Mouse (Mus musculus) hindbrain, embryonic 11.5 days (tissue): ENCODE data around the gene Rnf43. TPM values are rescaled to one million over a fixed set of nuclear protein-coding genes. Genes with fewer than 3 reads are reported as not detected.

Experiments
- ATAC-seq: fragments of 200-750 bp; cut with Nextera tagmentation; 2 replicates; pipeline ENCODE4 v1.8.0; 2017; ENCODE audit warnings: mild to moderate bottlenecking, moderate TSS enrichment, moderate library complexity; ENCODE audit not compliant: low FRiP score
- DNase-seq: peaks from one replicate; pipeline ENCODE4 v3.0.0-alpha.2; 2015; ENCODE audit warnings: low spot score
- H3K27ac ChIP-seq: fragments of 300-500 bp; sonication (generic); 2 replicates; pipeline ENCODE4 v1.5.1; 2014; ENCODE audit warnings: mild to moderate bottlenecking, low read depth, low read length
- H3K27me3 ChIP-seq: fragments of 300-500 bp; sonication (generic); 2 replicates; pipeline ENCODE4 v1.6.1; 2014; ENCODE audit warnings: mild to moderate bottlenecking, low read length, moderate library complexity, mixed read lengths; ENCODE audit not compliant: control insufficient read depth, insufficient read depth
- H3K36me3 ChIP-seq: fragments of 300-500 bp; sonication (generic); 2 replicates; pipeline ENCODE4 v1.6.1; 2014; ENCODE audit warnings: mild to moderate bottlenecking, low read length, moderate library complexity, mixed read lengths; ENCODE audit not compliant: control insufficient read depth, insufficient read depth
- H3K4me1 ChIP-seq: fragments of 300-500 bp; sonication (generic); replicated peaks from 2 replicates; pipeline ENCODE4 v1.6.1; 2014; ENCODE audit warnings: low read length, mixed read lengths; ENCODE audit not compliant: control insufficient read depth, insufficient read depth
- H3K4me2 ChIP-seq: fragments of 300-500 bp; sonication (generic); replicated peaks from 2 replicates; pipeline ENCODE4 v1.6.1; 2014; ENCODE audit warnings: mild to moderate bottlenecking, low read depth, low read length
- H3K4me3 ChIP-seq: fragments of 300-500 bp; sonication (generic); 2 replicates; pipeline ENCODE4 v1.5.1; 2014; ENCODE audit warnings: low read depth, low read length
- H3K9ac ChIP-seq: fragments of 300-500 bp; sonication (generic); 2 replicates; pipeline ENCODE4 v1.6.1; 2014; ENCODE audit warnings: low read depth, low read length
- H3K9me3 ChIP-seq: fragments of 300-500 bp; sonication (generic); 2 replicates; pipeline ENCODE4 v1.6.1; 2016; ENCODE audit warnings: low read length; ENCODE audit not compliant: control insufficient read depth
- WGBS: fragments of 180-500 bp; shearing (Covaris S2); extraction: QIAGEN DNeasy Blood & Tissue Kit; methylation state at CpG from one replicate; pipeline ENCODE4 v1.1.7; 2014; 5-methylcytosine and 5-hydroxymethylcytosine counted together
- polyA plus RNA-seq: library from polyadenylated mRNA; unstranded; fragments of >200 nt; fragmentation: Nextera tagmentation; extraction: Ambion mirVana; gene quantifications from 2 replicates; pipeline ENCODE4 v1.2.1, GENCODE M21; 2014

Rnf43 gene
- polyA plus RNA-seq, 1 experiment from 2014 or later = 1.5 TPM

DNA sequence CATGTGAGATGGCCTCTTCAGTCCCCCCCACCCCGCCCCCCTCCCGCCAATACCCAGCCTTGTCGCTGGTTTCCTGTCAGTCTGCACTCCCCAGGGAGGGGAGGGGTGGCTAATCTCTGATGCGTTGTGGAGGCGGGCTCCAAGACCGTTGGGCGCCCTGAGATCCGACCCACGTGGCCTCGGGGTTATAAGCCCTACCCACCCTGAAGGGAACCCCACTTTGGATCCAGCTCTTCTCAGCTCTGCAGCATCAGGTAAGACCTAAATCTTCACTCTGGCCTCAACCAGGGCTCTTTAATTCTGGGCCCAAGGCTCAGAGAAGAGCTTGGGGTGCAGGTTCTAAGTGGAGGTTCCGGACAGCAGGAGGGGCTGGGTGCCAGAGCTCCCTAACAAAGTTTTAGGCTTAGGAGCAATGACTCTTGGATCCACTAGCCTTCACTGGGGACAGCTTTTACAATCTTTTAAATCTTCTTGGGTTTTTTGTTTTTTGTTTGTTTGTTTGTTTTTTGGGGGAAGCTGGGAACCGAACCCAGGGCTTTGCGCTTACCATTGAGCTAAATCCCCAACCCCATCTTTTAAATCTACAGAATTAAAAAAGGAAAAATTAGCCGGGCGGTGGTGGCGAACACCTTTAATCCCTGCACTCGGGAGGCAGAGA, 93.0 kb downstream of the Rnf43 start:
- no peak for ATAC-seq
- Histone ChIP-seq H3K4me2 (no peak overlapping the region), H3K27me3 (peaks cover 2% of the 10 kb centered on the region), H3K9ac (no peak overlapping the region), H3K4me1 (no peaks in the 10 kb centered on the region), H3K27ac (no peak overlapping the region), H3K4me3 (no peak overlapping the region), H3K9me3 (no peaks in the 10 kb centered on the region), H3K36me3 (no peaks in the 10 kb centered on the region)
- 73% methylated on average over 17 of the region's 17 CpGs for WGBS
- DNase-seq = no peak

GRCm38 (mm10) chr11:87756251-87756820, 93.8 kb downstream of the Rnf43 start:
- Histone ChIP-seq H3K4me2 (no peak overlapping the region), H3K27me3 (peaks cover 8% of the 10 kb centered on the region), H3K36me3 (no peaks in the 10 kb centered on the region), H3K9ac (no peak overlapping the region), H3K4me1 (no peaks in the 10 kb centered on the region), H3K9me3 (no peaks in the 10 kb centered on the region), H3K27ac (no peak overlapping the region), H3K4me3 (no peak overlapping the region)
- DNase-seq (no peak), ATAC-seq (no peak)
- 89% methylated on average over 15 of the region's 15 CpGs for WGBS

GRCm38 (mm10) chr11:87757001-87757954, 94.8 kb downstream of the Rnf43 start:
- ATAC-seq = no peak
- DNase-seq = no peak
- peaks cover 17% of the 10 kb centered on the region for H3K27me3 ChIP-seq
- no peaks in the 10 kb centered on the region for H3K9me3 ChIP-seq
- no peak overlapping the region for H3K9ac ChIP-seq
- no peaks in the 10 kb centered on the region for H3K36me3 ChIP-seq
- H3K4me2 ChIP-seq = no peak overlapping the region
- H3K4me1 ChIP-seq = no peaks in the 10 kb centered on the region
- no peak overlapping the region for H3K27ac ChIP-seq
- 85% methylated on average over 25 of the region's 25 CpGs for WGBS
- no peak overlapping the region for H3K4me3 ChIP-seq

GRCm38 (mm10) chr11:87758161-87758911, 95.8 kb downstream of the Rnf43 start:
- DNase-seq (no peak), ATAC-seq (no peak)
- 83% methylated on average over 7 of the region's 7 CpGs for WGBS
- H3K9ac ChIP-seq = no peak overlapping the region
- no peaks in the 10 kb centered on the region for H3K36me3 ChIP-seq
- H3K9me3 ChIP-seq = no peaks in the 10 kb centered on the region
- peaks cover 2% of the 10 kb centered on the region; the same call in 1 of the 2 replicates for H3K4me1 ChIP-seq
- H3K4me2 ChIP-seq = no peak overlapping the region
- H3K27me3 ChIP-seq = peaks cover 27% of the 10 kb centered on the region
- H3K27ac ChIP-seq = no peak overlapping the region
- no peak overlapping the region for H3K4me3 ChIP-seq

- Histone ChIP-seq H3K9me3 (no peaks in the 10 kb centered on the region), H3K4me2 (no peak overlapping the region), H3K4me1 (peaks cover 6% of the 10 kb centered on the region), H3K9ac (no peak overlapping the region), H3K27ac (no peak overlapping the region), H3K27me3 (peaks cover 33% of the 10 kb centered on the region), H3K36me3 (no peaks in the 10 kb centered on the region), H3K4me3 (no peak overlapping the region)
- no peak for ATAC-seq
- WGBS = 76% methylated on average over 4 of the region's 4 CpGs
- DNase-seq = no peak
Measured at GRCm38 (mm10) chr11:87758957-87759608, 96.6 kb downstream of the Rnf43 start.

GRCm38 (mm10) chr11:87759609-87760005, 97.1 kb downstream of the Rnf43 start:
- H3K27ac ChIP-seq = no peak overlapping the region

DNA sequence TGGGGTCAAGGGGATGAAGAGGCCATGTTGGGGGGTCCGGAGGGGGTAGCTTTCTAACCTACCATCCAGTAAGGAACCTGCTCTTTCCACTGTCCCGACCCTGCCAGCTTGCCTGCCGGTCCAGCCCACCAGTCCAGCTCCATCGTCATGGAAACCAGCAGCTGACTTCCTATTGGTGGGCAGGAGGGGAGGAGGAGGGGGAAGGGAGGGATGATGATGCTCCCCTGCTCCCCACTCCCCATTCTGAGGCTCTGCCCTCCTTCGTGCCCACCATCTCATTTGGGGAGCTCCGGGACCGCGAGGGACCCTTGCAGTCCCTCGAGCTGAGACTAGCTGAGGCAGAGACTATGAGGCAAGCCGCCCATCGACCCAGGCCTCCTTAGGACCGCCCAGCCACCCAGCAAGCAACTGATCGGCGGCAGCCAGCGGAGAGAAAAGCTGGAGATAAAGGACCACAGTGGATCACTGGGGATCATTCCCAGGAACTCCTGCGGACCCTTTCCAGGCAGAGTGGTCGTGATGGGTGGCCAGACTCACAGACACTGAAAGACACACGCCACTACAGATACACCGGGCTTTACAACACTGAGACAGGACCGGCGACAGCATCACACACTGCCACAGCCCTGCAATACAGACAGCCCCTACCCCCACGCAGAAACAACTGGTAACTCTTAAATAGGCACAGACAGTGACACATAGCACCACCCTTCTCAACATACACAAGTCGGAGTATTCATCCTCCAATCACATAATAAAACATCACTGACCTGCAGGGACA, 98.0 kb downstream of the Rnf43 start, which contains the start of gene Tspoap1:
Tspoap1 (plus strand) TSS at position 241 of the 781 bp plus-strand sequence.
- Histone ChIP-seq H3K27me3 (peaks cover 44% of the 10 kb centered on the region), H3K27ac (0 out of 2 replicates have a peak within 1 kb of the TSS, but pooled peaks have one; percentile 59), H3K36me3 (no peaks in the 10 kb centered on the region), H3K9ac (peak within 1 kb of the TSS; percentile 50; the same call in 1 of the 2 replicates), H3K9me3 (no peaks in the 10 kb centered on the region), H3K4me3 (peak within 1 kb of the TSS; percentile 36), H3K4me1 (peaks cover 6% of the 10 kb centered on the region), H3K4me2 (peak within 1 kb of the TSS; percentile 41)
- DNase-seq (peak; percentile 78), ATAC-seq (peak; percentile 72)
- WGBS = 8% methylated on average over 23 of the region's 23 CpGs

More at GRCm38 (mm10) chr11:87759609-87760005, 97.1 kb downstream of the Rnf43 start:
- H3K27me3 ChIP-seq = peaks cover 36% of the 10 kb centered on the region
- no peak overlapping the region for H3K9ac ChIP-seq
- ATAC-seq = no peak
- H3K4me3 ChIP-seq = no peak overlapping the region
- H3K4me1 ChIP-seq = peaks cover 6% of the 10 kb centered on the region
- peak; percentile 34 for DNase-seq
- no peaks in the 10 kb centered on the region for H3K9me3 ChIP-seq
- WGBS = 6% methylated on average over 3 of the region's 3 CpGs
- H3K4me2 ChIP-seq = no peak overlapping the region
- H3K36me3 ChIP-seq = no peaks in the 10 kb centered on the region
